Mouse (Mus musculus) hindbrain, embryonic 10.5 days (tissue): Measurements from ENCODE around the gene Itpr1. TPM values are rescaled to one million over a fixed set of nuclear protein-coding genes. Genes with fewer than 3 reads are reported as not detected.
A peak's percentile ranks its signal among the peaks of the same experiment; 100 is the strongest.

ENCODE experiments used
- DNase-seq: peaks from one replicate; pipeline ENCODE4 v3.0.0-alpha.2; 2017; ENCODE audit warnings: low spot score
- H3K27ac ChIP-seq: fragments of 300-500 bp; sonication (generic); 2 replicates; pipeline ENCODE4 v1.5.1; 2016; ENCODE audit warnings: mild to moderate bottlenecking, moderate library complexity
- H3K27me3 ChIP-seq: fragments of 300-500 bp; sonication (generic); 2 replicates; pipeline ENCODE4 v1.6.1; 2016; ENCODE audit warnings: mild to moderate bottlenecking; ENCODE audit not compliant: poor library complexity, insufficient read depth, severe bottlenecking
- H3K36me3 ChIP-seq: fragments of 300-500 bp; sonication (generic); 2 replicates; pipeline ENCODE4 v1.6.1; 2016; ENCODE audit warnings: mild to moderate bottlenecking, moderate library complexity
- H3K4me1 ChIP-seq: fragments of 300-500 bp; sonication (generic); replicated peaks from 2 replicates; pipeline ENCODE4 v1.6.1; 2016; ENCODE audit warnings: mild to moderate bottlenecking
- H3K4me3 ChIP-seq: fragments of 300-500 bp; sonication (generic); 2 replicates; pipeline ENCODE4 v1.5.1; 2016; ENCODE audit warnings: mild to moderate bottlenecking, moderate library complexity
- H3K9me3 ChIP-seq: fragments of 300-500 bp; sonication (generic); 2 replicates; pipeline ENCODE4 v1.6.1; 2016; ENCODE audit warnings: mild to moderate bottlenecking, moderate library complexity
- WGBS: fragments of 180-500 bp; shearing (Covaris S2); methylation state at CpG from one replicate; pipeline ENCODE4 v1.1.7; 2016; 5-methylcytosine and 5-hydroxymethylcytosine counted together
- polyA plus RNA-seq: library from polyadenylated mRNA; unstranded; fragments of >200 nt; fragmentation: Nextera tagmentation; extraction: Ambion mirVana; gene quantifications from 2 replicates; pipeline ENCODE4 v1.2.1, GENCODE M21; 2016

The Itpr1 gene
- polyA plus RNA-seq, 1 experiment from 2014 or later, result 6.9 TPM

- H3K36me3 ChIP-seq, result no peaks in the 10 kb centered on the region
- H3K27ac ChIP-seq, result no peak overlapping the region
- no peaks in the 10 kb centered on the region for H3K9me3 ChIP-seq
- H3K4me3 ChIP-seq, result no peak overlapping the region
- WGBS, result 82% methylated on average over 7 of the region's 7 CpGs
- H3K4me1 ChIP-seq, result no peaks in the 10 kb centered on the region
- H3K27me3 ChIP-seq, result no peaks in the 10 kb centered on the region
- DNase-seq, result no peak
Observed at GRCm38 (mm10) chr6:108196665-108197064, 16.2 kb upstream of the Itpr1 start.

GRCm38 (mm10) chr6:108197117-108197516, 15.8 kb upstream of the Itpr1 start:
- H3K36me3 ChIP-seq, result no peaks in the 10 kb centered on the region
- H3K9me3 ChIP-seq, result no peaks in the 10 kb centered on the region
- H3K27me3 ChIP-seq, result no peaks in the 10 kb centered on the region
- no peak for DNase-seq
- H3K4me1 ChIP-seq, result no peaks in the 10 kb centered on the region
- WGBS, result 74% methylated on average over 4 of the region's 4 CpGs
- H3K27ac ChIP-seq, result no peak overlapping the region
- no peak overlapping the region for H3K4me3 ChIP-seq

GRCm38 (mm10) chr6:108198286-108198685, 14.6 kb upstream of the Itpr1 start:
- Histone ChIP-seq H3K4me3 (no peak overlapping the region), H3K36me3 (no peaks in the 10 kb centered on the region), H3K9me3 (no peaks in the 10 kb centered on the region), H3K4me1 (no peaks in the 10 kb centered on the region), H3K27ac (no peak overlapping the region), H3K27me3 (no peaks in the 10 kb centered on the region)
- DNase-seq, result no peak
- 90% methylated on average over 7 of the region's 7 CpGs for WGBS

- no peaks in the 10 kb centered on the region for H3K4me1 ChIP-seq
- H3K27ac ChIP-seq, result no peak overlapping the region
- 88% methylated on average over 2 of the region's 2 CpGs for WGBS
- H3K9me3 ChIP-seq, result no peaks in the 10 kb centered on the region
- H3K4me3 ChIP-seq, result no peak overlapping the region
- H3K36me3 ChIP-seq, result no peaks in the 10 kb centered on the region
- no peaks in the 10 kb centered on the region; the same call in 1 of the 2 replicates for H3K27me3 ChIP-seq
- no peak for DNase-seq
Observed at GRCm38 (mm10) chr6:108204322-108204721, 8.6 kb upstream of the Itpr1 start.

GRCm38 (mm10) chr6:108206145-108206544, 6.8 kb upstream of the Itpr1 start:
- Histone ChIP-seq H3K27me3 (no peaks in the 10 kb centered on the region; the same call in 1 of the 2 replicates), H3K4me3 (no peak overlapping the region), H3K36me3 (no peaks in the 10 kb centered on the region), H3K27ac (no peak overlapping the region), H3K9me3 (no peaks in the 10 kb centered on the region), H3K4me1 (peaks cover 3% of the 10 kb centered on the region; the same call in 1 of the 2 replicates)
- WGBS, result 87% methylated on average over 4 of the region's 4 CpGs
- DNase-seq, result no peak

- Histone ChIP-seq H3K4me1 (peaks cover 12% of the 10 kb centered on the region; the same call in 1 of the 2 replicates), H3K27ac (no peak overlapping the region), H3K27me3 (no peaks in the 10 kb centered on the region; the same call in 1 of the 2 replicates), H3K4me3 (no peak overlapping the region), H3K9me3 (no peaks in the 10 kb centered on the region), H3K36me3 (no peaks in the 10 kb centered on the region)
- DNase-seq, result no peak
- 84% methylated on average over 5 of the region's 5 CpGs for WGBS
Observed at GRCm38 (mm10) chr6:108206914-108207566, 5.9 kb upstream of the Itpr1 start.

GRCm38 (mm10) chr6:108211896-108212880, 708 bp upstream of the Itpr1 start:
- Histone ChIP-seq H3K4me1 (peaks cover 35% of the 10 kb centered on the region), H3K36me3 (no peaks in the 10 kb centered on the region), H3K27me3 (no peaks in the 10 kb centered on the region; the same call in 1 of the 2 replicates), H3K4me3 (peak overlapping the region; percentile 83), H3K27ac (peak overlapping the region; percentile 87), H3K9me3 (no peaks in the 10 kb centered on the region)
- DNase-seq, result peak; percentile 55
- WGBS, result 7% methylated on average over 36 of the region's 36 CpGs

- Histone ChIP-seq H3K27me3 (no peaks in the 10 kb centered on the region; the same call in 1 of the 2 replicates), H3K27ac (peak overlapping the region; percentile 87), H3K36me3 (no peaks in the 10 kb centered on the region; the same call in 1 of the 2 replicates), H3K4me1 (peaks cover 35% of the 10 kb centered on the region), H3K9me3 (no peaks in the 10 kb centered on the region), H3K4me3 (peak overlapping the region; percentile 83)
- no peak for DNase-seq
- WGBS, result under 1% methylated on average over 29 of the region's 29 CpGs
Observed at GRCm38 (mm10) chr6:108213481-108214293, 791 bp downstream of the Itpr1 start.

GRCm38 (mm10) chr6:108214294-108214925, 1.5 kb downstream of the Itpr1 start:
- peaks cover 35% of the 10 kb centered on the region for H3K4me1 ChIP-seq
- H3K4me3 ChIP-seq, result peak overlapping the region; percentile 83
- DNase-seq, result no peak
- no peak overlapping the region for H3K27ac ChIP-seq
- WGBS, result 13% methylated on average over 10 of the region's 10 CpGs
- no peaks in the 10 kb centered on the region; the same call in 1 of the 2 replicates for H3K36me3 ChIP-seq
- no peaks in the 10 kb centered on the region; the same call in 1 of the 2 replicates for H3K27me3 ChIP-seq
- H3K9me3 ChIP-seq, result no peaks in the 10 kb centered on the region

- Histone ChIP-seq H3K27me3 (no peaks in the 10 kb centered on the region; the same call in 1 of the 2 replicates), H3K27ac (no peak overlapping the region), H3K4me1 (peaks cover 32% of the 10 kb centered on the region), H3K9me3 (no peaks in the 10 kb centered on the region), H3K36me3 (no peaks in the 10 kb centered on the region; the same call in 1 of the 2 replicates), H3K4me3 (no peak overlapping the region)
- no peak for DNase-seq
- 71% methylated on average over 5 of the region's 5 CpGs for WGBS
Observed at GRCm38 (mm10) chr6:108216091-108216490, 3.2 kb downstream of the Itpr1 start.

GRCm38 (mm10) chr6:108216832-108217231, 3.9 kb downstream of the Itpr1 start:
- no peaks in the 10 kb centered on the region for H3K9me3 ChIP-seq
- 92% methylated on average over 8 of the region's 8 CpGs for WGBS

GRCm38 (mm10) chr6:108217987-108218386, 5.1 kb downstream of the Itpr1 start:
- H3K4me1 ChIP-seq, result peaks cover 22% of the 10 kb centered on the region
- no peaks in the 10 kb centered on the region for H3K27me3 ChIP-seq
- H3K4me3 ChIP-seq, result no peak overlapping the region
- H3K27ac ChIP-seq, result no peak overlapping the region
- H3K9me3 ChIP-seq, result no peaks in the 10 kb centered on the region
- H3K36me3 ChIP-seq, result no peaks in the 10 kb centered on the region; the same call in 1 of the 2 replicates
- 75% methylated on average over 3 of the region's 3 CpGs for WGBS
- DNase-seq, result no peak

More at GRCm38 (mm10) chr6:108216832-108217231, 3.9 kb downstream of the Itpr1 start:
- Histone ChIP-seq H3K4me1 (peaks cover 25% of the 10 kb centered on the region), H3K4me3 (no peak overlapping the region), H3K27ac (no peak overlapping the region), H3K36me3 (no peaks in the 10 kb centered on the region; the same call in 1 of the 2 replicates), H3K27me3 (no peaks in the 10 kb centered on the region)
- DNase-seq, result no peak
